Mouse (Mus musculus): ENCODE data around the gene Bcat1. TPM values are rescaled to one million over a fixed set of nuclear protein-coding genes. Genes with fewer than 3 reads are reported as not detected.

Gene Bcat1
- polyA plus RNA-seq, 1 experiment from 2014 or later: 7.3 TPM

GRCm38 (mm10) chr6:145048131-145048997 lies 27.6 kb downstream of the Bcat1 start:
- H3K36me3 ChIP-seq: no peaks in the 10 kb centered on the region
- peaks cover 18% of the 10 kb centered on the region for H3K4me1 ChIP-seq
- 2% methylated on average over 63 of the region's 64 CpGs for WGBS
- ATAC-seq (ENCODE audit: extremely low read depth, insufficient number of reproducible peaks, low FRiP score, low TSS enrichment): no peak
- peaks cover 32% of the 10 kb centered on the region for H3K27me3 ChIP-seq (replicated peaks)
- H3K9me3 ChIP-seq: no peaks in the 10 kb centered on the region
- peak overlapping the region; percentile 76 for H3K9ac ChIP-seq
- H3K4me3 ChIP-seq: peak overlapping the region; percentile 62
- H3K4me2 ChIP-seq: peak overlapping the region; percentile 97
- no peak overlapping the region for H3K27ac ChIP-seq (replicated peaks)

GRCm38 (mm10) chr6:145047445-145047857 lies 28.5 kb downstream of the Bcat1 start:
- no peak for ATAC-seq (ENCODE audit: extremely low read depth, insufficient number of reproducible peaks, low FRiP score, low TSS enrichment)
- H3K36me3 ChIP-seq: no peaks in the 10 kb centered on the region
- peak overlapping the region; percentile 97 for H3K4me2 ChIP-seq
- H3K4me1 ChIP-seq: peaks cover 18% of the 10 kb centered on the region
- no peak overlapping the region for H3K27ac ChIP-seq (replicated peaks)
- peak overlapping the region; percentile 76 for H3K9ac ChIP-seq
- H3K27me3 ChIP-seq (replicated peaks): peaks cover 32% of the 10 kb centered on the region
- H3K9me3 ChIP-seq: no peaks in the 10 kb centered on the region
- WGBS: 1% methylated on average over 15 of the region's 15 CpGs
- H3K4me3 ChIP-seq: peak overlapping the region; percentile 62

GRCm38 (mm10) chr6:145046266-145046890 lies 29.6 kb downstream of the Bcat1 start:
- Histone ChIP-seq H3K4me1 (peaks cover 18% of the 10 kb centered on the region), H3K27me3 (replicated peaks) (peaks cover 32% of the 10 kb centered on the region), H3K9ac (no peak overlapping the region), H3K4me2 (peak overlapping the region; percentile 97), H3K27ac (replicated peaks) (no peak overlapping the region), H3K4me3 (no peak overlapping the region), H3K36me3 (no peaks in the 10 kb centered on the region), H3K9me3 (no peaks in the 10 kb centered on the region)
- 68% methylated on average over 13 of the region's 13 CpGs for WGBS
- ATAC-seq (ENCODE audit: extremely low read depth, insufficient number of reproducible peaks, low FRiP score, low TSS enrichment): no peak

- Histone ChIP-seq H3K9me3 (no peaks in the 10 kb centered on the region), H3K9ac (no peak overlapping the region), H3K4me3 (no peak overlapping the region), H3K4me2 (no peak overlapping the region), H3K27me3 (replicated peaks) (peaks cover 32% of the 10 kb centered on the region), H3K27ac (replicated peaks) (no peak overlapping the region), H3K36me3 (no peaks in the 10 kb centered on the region), H3K4me1 (peaks cover 14% of the 10 kb centered on the region; the same call in 1 of the 2 replicates)
- 83% methylated on average over 20 of the region's 20 CpGs for WGBS
- ATAC-seq (ENCODE audit: extremely low read depth, insufficient number of reproducible peaks, low FRiP score, low TSS enrichment): no peak
Observed at GRCm38 (mm10) chr6:145044916-145045574, 30.9 kb downstream of the Bcat1 start.

- H3K4me3 ChIP-seq: no peak overlapping the region
- no peaks in the 10 kb centered on the region for H3K27me3 ChIP-seq (replicated peaks)
- ATAC-seq (ENCODE audit: extremely low read depth, insufficient number of reproducible peaks, low FRiP score, low TSS enrichment): no peak
- no peak overlapping the region for H3K27ac ChIP-seq (replicated peaks)
- 45% methylated on average over 7 of the region's 7 CpGs for WGBS
- H3K9me3 ChIP-seq: no peaks in the 10 kb centered on the region
- H3K36me3 ChIP-seq: no peaks in the 10 kb centered on the region
- 0 out of 2 replicates have a peak overlapping the region, but pooled peaks have one; percentile 0 for H3K4me2 ChIP-seq
- H3K4me1 ChIP-seq: 0 out of 2 replicates have a peak, but pooled peaks cover 4% of the 10 kb centered on the region
- H3K9ac ChIP-seq: no peak overlapping the region
Observed at GRCm38 (mm10) chr6:145040732-145041131, 35.3 kb downstream of the Bcat1 start.

DNA sequence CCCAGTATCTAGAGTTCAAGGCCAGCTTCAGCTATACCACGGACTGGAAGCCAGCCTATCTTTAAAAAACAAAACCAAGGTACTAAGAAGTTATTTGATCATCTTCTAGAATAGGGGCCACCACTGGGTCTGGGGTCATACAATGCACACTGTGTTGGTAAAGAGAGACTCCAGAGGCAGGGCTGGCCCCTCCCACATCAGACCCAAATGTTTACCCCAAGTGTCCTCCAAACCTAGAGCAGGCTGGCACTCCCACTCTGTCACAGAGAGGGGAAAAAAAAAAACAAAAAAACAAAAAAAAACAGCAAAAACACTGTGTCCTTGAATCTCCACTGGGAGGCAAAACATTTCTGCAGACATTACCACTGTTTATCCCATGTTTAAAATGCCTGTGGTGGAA lies 38.4 kb downstream of the Bcat1 start:
- 65% methylated on average over 1 of the region's 1 CpGs for WGBS
- no peak overlapping the region for H3K27ac ChIP-seq (replicated peaks)
- no peak overlapping the region for H3K9ac ChIP-seq
- no peaks in the 10 kb centered on the region for H3K27me3 ChIP-seq (replicated peaks)
- no peaks in the 10 kb centered on the region for H3K36me3 ChIP-seq
- H3K4me2 ChIP-seq: no peak overlapping the region
- H3K9me3 ChIP-seq: no peaks in the 10 kb centered on the region
- ATAC-seq (ENCODE audit: extremely low read depth, insufficient number of reproducible peaks, low FRiP score, low TSS enrichment): no peak
- no peak overlapping the region for H3K4me3 ChIP-seq
- H3K4me1 ChIP-seq: 0 out of 2 replicates have a peak, but pooled peaks cover 4% of the 10 kb centered on the region

DNA sequence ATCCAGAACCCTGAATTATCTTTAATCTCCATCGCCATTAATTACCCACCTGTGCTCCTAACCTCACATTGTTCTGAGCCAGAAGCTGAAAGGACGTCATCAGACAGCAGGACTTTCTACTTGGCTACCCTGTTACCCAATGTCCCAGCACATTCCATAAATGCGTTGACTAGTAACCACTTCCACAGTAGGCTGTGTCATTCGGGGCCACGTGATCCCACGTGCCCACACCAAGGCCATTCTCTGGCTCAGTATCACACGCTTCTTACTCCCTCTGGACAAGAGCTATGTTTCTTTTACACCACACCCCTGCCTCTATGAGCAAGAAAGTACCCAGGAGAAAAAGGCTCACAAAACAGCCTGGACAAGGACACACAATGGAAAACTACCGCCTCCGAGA lies 40.6 kb downstream of the Bcat1 start:
- Histone ChIP-seq H3K9ac (no peak overlapping the region), H3K9me3 (no peaks in the 10 kb centered on the region), H3K27me3 (replicated peaks) (no peaks in the 10 kb centered on the region), H3K4me2 (no peak overlapping the region), H3K4me1 (no peaks in the 10 kb centered on the region), H3K4me3 (no peak overlapping the region), H3K27ac (replicated peaks) (no peak overlapping the region), H3K36me3 (no peaks in the 10 kb centered on the region)
- WGBS: 81% methylated on average over 9 of the region's 9 CpGs
- ATAC-seq (ENCODE audit: extremely low read depth, insufficient number of reproducible peaks, low FRiP score, low TSS enrichment): no peak

GRCm38 (mm10) chr6:145030587-145030986 lies 45.4 kb downstream of the Bcat1 start:
- H3K9me3 ChIP-seq: no peaks in the 10 kb centered on the region
- WGBS: 72% methylated on average over 9 of the region's 9 CpGs
- H3K27ac ChIP-seq (replicated peaks): no peak overlapping the region
- H3K4me2 ChIP-seq: no peak overlapping the region
- no peak overlapping the region for H3K4me3 ChIP-seq
- H3K27me3 ChIP-seq (replicated peaks): no peaks in the 10 kb centered on the region
- H3K4me1 ChIP-seq: peaks cover 6% of the 10 kb centered on the region; the same call in 1 of the 2 replicates
- ATAC-seq (ENCODE audit: extremely low read depth, insufficient number of reproducible peaks, low FRiP score, low TSS enrichment): no peak
- H3K36me3 ChIP-seq: no peaks in the 10 kb centered on the region
- H3K9ac ChIP-seq: no peak overlapping the region

GRCm38 (mm10) chr6:145023990-145024389 lies 52.0 kb downstream of the Bcat1 start:
- no peak overlapping the region for H3K4me3 ChIP-seq
- H3K9me3 ChIP-seq: 0 out of 2 replicates have a peak, but pooled peaks cover 5% of the 10 kb centered on the region
- H3K9ac ChIP-seq: no peak overlapping the region
- H3K27me3 ChIP-seq (replicated peaks): no peaks in the 10 kb centered on the region
- WGBS: 79% methylated on average over 8 of the region's 8 CpGs
- ATAC-seq (ENCODE audit: extremely low read depth, insufficient number of reproducible peaks, low FRiP score, low TSS enrichment): no peak
- H3K4me1 ChIP-seq: no peaks in the 10 kb centered on the region
- peaks cover 7% of the 10 kb centered on the region; the same call in 1 of the 2 replicates for H3K36me3 ChIP-seq
- H3K27ac ChIP-seq (replicated peaks): no peak overlapping the region
- no peak overlapping the region for H3K4me2 ChIP-seq

DNA sequence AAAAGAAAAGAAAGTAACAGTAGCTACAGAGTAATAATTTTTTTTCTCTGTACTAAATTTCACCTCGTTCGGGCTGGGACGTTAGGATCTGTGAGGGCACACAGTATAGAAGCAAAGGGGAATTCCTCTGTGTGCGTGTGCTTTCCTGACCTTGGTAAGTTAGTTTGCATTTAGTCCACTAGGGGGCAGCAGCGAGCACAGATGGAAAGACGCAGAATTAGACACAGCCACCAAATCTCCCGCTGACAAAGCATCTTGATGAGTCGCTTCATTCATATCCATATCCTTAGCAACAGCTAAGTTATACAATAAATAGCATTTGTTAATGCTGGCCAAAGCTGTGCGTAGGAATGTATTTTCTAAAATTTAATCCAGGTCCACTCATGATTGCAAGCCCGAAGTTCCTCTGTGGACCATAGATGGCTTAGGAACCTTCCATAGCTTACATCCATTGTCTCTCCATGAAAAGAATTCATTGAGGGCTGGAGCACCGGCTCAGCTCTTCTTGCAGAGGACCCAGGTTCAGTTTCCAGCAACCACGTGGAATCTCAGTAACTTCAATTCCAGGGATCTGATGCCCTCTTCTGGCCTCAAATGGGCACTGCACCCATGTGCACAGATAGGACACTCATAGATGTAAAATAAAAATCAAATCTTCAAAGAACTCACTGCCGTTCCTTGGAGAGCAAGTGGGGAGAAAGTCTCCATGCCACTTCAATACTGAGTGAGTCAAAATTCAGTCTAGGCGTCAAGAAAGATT lies 52.8 kb downstream of the Bcat1 start:
- H3K27me3 ChIP-seq (replicated peaks): no peaks in the 10 kb centered on the region
- H3K4me2 ChIP-seq: no peak overlapping the region
- WGBS: 79% methylated on average over 14 of the region's 14 CpGs
- no peak overlapping the region for H3K27ac ChIP-seq (replicated peaks)
- H3K4me3 ChIP-seq: no peak overlapping the region
- no peaks in the 10 kb centered on the region for H3K4me1 ChIP-seq
- H3K9ac ChIP-seq: no peak overlapping the region
- H3K9me3 ChIP-seq: 0 out of 2 replicates have a peak, but pooled peaks cover 5% of the 10 kb centered on the region
- peaks cover 7% of the 10 kb centered on the region; the same call in 1 of the 2 replicates for H3K36me3 ChIP-seq
- ATAC-seq (ENCODE audit: extremely low read depth, insufficient number of reproducible peaks, low FRiP score, low TSS enrichment): no peak

Measured in heart, embryonic 13.5 days (tissue).